Mouse (Mus musculus) lung, embryonic 15.5 days (tissue): ENCODE measurements at regions not wholly inside any gene's neighbourhood (a gene's known extent, or its start where the extent isn't known, plus 50 kb on each side); places are given as distances from the start of the nearest gene placed in this dataset.

Experiments
- ATAC-seq: fragments of 200-750 bp; cut with Nextera tagmentation; 2 replicates; pipeline ENCODE4 v1.8.0; 2017; ENCODE audit warnings: moderate number of reproducible peaks, borderline replicate concordance; ENCODE audit not compliant: low FRiP score, low TSS enrichment; ENCODE audit errors: extremely low read depth
- H3K27ac ChIP-seq: fragments of 300-500 bp; sonication (generic); 2 replicates; pipeline ENCODE4 v1.5.1; 2015; ENCODE audit warnings: moderate library complexity, mild to moderate bottlenecking, inconsistent platforms
- H3K27me3 ChIP-seq: fragments of 300-500 bp; sonication (generic); 2 replicates; pipeline ENCODE4 v1.6.1; 2015; ENCODE audit warnings: inconsistent platforms
- H3K36me3 ChIP-seq: fragments of 300-500 bp; sonication (generic); 2 replicates; pipeline ENCODE4 v1.6.1; 2015; ENCODE audit warnings: inconsistent platforms
- H3K4me1 ChIP-seq: fragments of 300-500 bp; sonication (generic); 2 replicates; pipeline ENCODE4 v1.6.1; 2015; ENCODE audit warnings: inconsistent platforms
- H3K4me2 ChIP-seq: fragments of 300-500 bp; sonication (generic); 2 replicates; pipeline ENCODE4 v1.6.1; 2015; ENCODE audit warnings: inconsistent platforms, mild to moderate bottlenecking, moderate library complexity
- H3K4me3 ChIP-seq: fragments of 300-500 bp; sonication (generic); 2 replicates; pipeline ENCODE4 v1.5.1; 2015; ENCODE audit warnings: mild to moderate bottlenecking, inconsistent platforms
- H3K9ac ChIP-seq: fragments of 300-500 bp; sonication (generic); 2 replicates; pipeline ENCODE4 v1.6.1; 2015; ENCODE audit warnings: inconsistent platforms
- H3K9me3 ChIP-seq: fragments of 300-500 bp; sonication (generic); 2 replicates; pipeline ENCODE4 v1.6.1; 2016; ENCODE audit warnings: inconsistent platforms
- WGBS: fragments of 180-500 bp; shearing (Covaris S2); methylation state at CpG from one replicate; pipeline ENCODE4 v1.1.7; 2015; 5-methylcytosine and 5-hydroxymethylcytosine counted together

DNA sequence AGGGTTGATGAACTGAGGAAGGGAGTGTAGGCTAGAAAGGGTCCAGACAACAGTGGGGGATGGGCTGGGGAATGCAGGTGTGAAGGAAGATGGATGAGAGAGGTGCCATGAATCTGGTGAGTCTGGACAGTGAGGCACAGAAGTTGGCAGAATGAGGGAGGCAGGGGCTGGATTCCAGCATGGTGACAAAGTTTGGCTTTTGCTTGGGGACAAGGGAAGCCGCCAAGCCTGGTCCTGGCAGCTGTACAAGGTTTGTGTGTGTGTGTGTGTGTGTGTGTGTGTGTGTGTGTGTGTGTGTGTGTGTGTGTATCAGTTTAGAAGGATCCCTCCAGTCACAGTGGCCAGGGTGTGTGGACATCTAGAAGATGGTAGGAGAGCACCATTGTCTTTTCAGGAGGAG, 270.4 kb downstream of the Rps24 start:
- Histone ChIP-seq H3K9me3 (no peaks in the 10 kb centered on the region), H3K36me3 (no peaks in the 10 kb centered on the region), H3K27me3 (no peaks in the 10 kb centered on the region; the same call in 1 of the 2 replicates), H3K4me1 (no peaks in the 10 kb centered on the region), H3K4me2 (no peak overlapping the region), H3K27ac (peak overlapping the region; percentile 24; the same call in 1 of the 2 replicates), H3K4me3 (no peak overlapping the region), H3K9ac (no peak overlapping the region)
- WGBS, result 44% methylated on average over 1 of the region's 1 CpGs
- no peak for ATAC-seq

GRCm38 (mm10) chr14:24757843-24758242, 270.9 kb downstream of the Rps24 start:
- WGBS, result 36% methylated on average over 1 of the region's 1 CpGs
- Histone ChIP-seq H3K27me3 (no peaks in the 10 kb centered on the region; the same call in 1 of the 2 replicates), H3K9ac (no peak overlapping the region), H3K4me3 (no peak overlapping the region), H3K4me2 (no peak overlapping the region), H3K9me3 (no peaks in the 10 kb centered on the region), H3K27ac (peak overlapping the region; percentile 24; the same call in 1 of the 2 replicates), H3K36me3 (no peaks in the 10 kb centered on the region), H3K4me1 (no peaks in the 10 kb centered on the region)
- no peak for ATAC-seq

GRCm38 (mm10) chr14:24760926-24761325, 274.0 kb downstream of the Rps24 start:
- H3K9ac ChIP-seq, result no peak overlapping the region
- WGBS, result 68% methylated on average over 1 of the region's 1 CpGs
- no peaks in the 10 kb centered on the region for H3K9me3 ChIP-seq
- no peak overlapping the region for H3K4me2 ChIP-seq
- H3K27me3 ChIP-seq, result no peaks in the 10 kb centered on the region; the same call in 1 of the 2 replicates
- H3K4me3 ChIP-seq, result no peak overlapping the region
- H3K4me1 ChIP-seq, result peaks cover 3% of the 10 kb centered on the region; the same call in 1 of the 2 replicates
- H3K27ac ChIP-seq, result no peak overlapping the region
- ATAC-seq, result no peak
- H3K36me3 ChIP-seq, result no peaks in the 10 kb centered on the region

- WGBS, result 10% methylated on average over 7 of the region's 7 CpGs
- ATAC-seq, result no peak
- H3K27me3 ChIP-seq, result no peaks in the 10 kb centered on the region; the same call in 1 of the 2 replicates
Measured at GRCm38 (mm10) chr14:24762468-24763274, 275.7 kb downstream of the Rps24 start.

DNA sequence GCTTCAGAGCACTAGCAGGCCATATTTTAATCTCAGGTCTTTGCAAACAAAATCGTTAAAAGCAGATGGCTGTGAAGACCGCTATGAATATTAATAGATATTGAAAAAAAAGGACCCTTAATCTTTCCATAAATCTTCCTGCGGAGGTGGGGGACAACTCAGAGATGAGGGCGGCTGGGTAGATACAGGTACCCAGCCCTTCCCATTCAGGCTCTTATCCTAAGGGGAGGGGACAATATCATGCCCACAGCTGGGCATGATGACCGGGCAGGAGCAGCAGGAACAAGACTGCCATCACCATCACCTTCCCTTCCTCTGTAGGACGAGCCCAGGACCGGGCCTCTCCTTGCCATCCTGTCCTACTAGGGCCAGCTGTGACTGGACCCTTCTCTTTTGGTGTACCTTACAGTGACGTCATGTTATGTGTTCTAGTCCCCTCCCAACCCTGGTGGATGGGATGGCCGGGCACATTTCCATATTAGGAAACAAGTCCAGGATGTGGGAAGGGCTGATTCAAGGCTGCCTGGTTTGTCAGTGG, 276.4 kb downstream of the Rps24 start:
- 44% methylated on average over 9 of the region's 9 CpGs for WGBS
- Histone ChIP-seq H3K36me3 (no peaks in the 10 kb centered on the region), H3K4me2 (no peak overlapping the region), H3K27me3 (no peaks in the 10 kb centered on the region; the same call in 1 of the 2 replicates), H3K9ac (no peak overlapping the region), H3K4me3 (no peak overlapping the region), H3K27ac (no peak overlapping the region), H3K9me3 (no peaks in the 10 kb centered on the region), H3K4me1 (peaks cover 3% of the 10 kb centered on the region; the same call in 1 of the 2 replicates)
- ATAC-seq, result 0 out of 2 replicates have a peak, but pooled peaks have one; percentile 35

More at GRCm38 (mm10) chr14:24762468-24763274, 275.7 kb downstream of the Rps24 start:
- Histone ChIP-seq H3K4me2 (no peak overlapping the region), H3K9me3 (no peaks in the 10 kb centered on the region), H3K27ac (no peak overlapping the region), H3K4me3 (no peak overlapping the region), H3K36me3 (no peaks in the 10 kb centered on the region), H3K9ac (no peak overlapping the region), H3K4me1 (peaks cover 3% of the 10 kb centered on the region; the same call in 1 of the 2 replicates)

- Histone ChIP-seq H3K27me3 (no peaks in the 10 kb centered on the region; the same call in 1 of the 2 replicates), H3K9ac (no peak overlapping the region), H3K4me1 (peaks cover 3% of the 10 kb centered on the region; the same call in 1 of the 2 replicates), H3K27ac (no peak overlapping the region), H3K4me3 (no peak overlapping the region), H3K4me2 (no peak overlapping the region), H3K36me3 (no peaks in the 10 kb centered on the region), H3K9me3 (no peaks in the 10 kb centered on the region)
- no peak for ATAC-seq
- 48% methylated on average over 7 of the region's 7 CpGs for WGBS
Measured at GRCm38 (mm10) chr14:24763845-24764244, 276.9 kb downstream of the Rps24 start.

GRCm38 (mm10) chr14:24766260-24766659, 279.3 kb downstream of the Rps24 start:
- WGBS, result 66% methylated on average over 3 of the region's 3 CpGs
- H3K4me2 ChIP-seq, result no peak overlapping the region
- no peak for ATAC-seq
- H3K27me3 ChIP-seq, result no peaks in the 10 kb centered on the region
- H3K27ac ChIP-seq, result no peak overlapping the region
- no peaks in the 10 kb centered on the region for H3K9me3 ChIP-seq
- peaks cover 3% of the 10 kb centered on the region for H3K4me1 ChIP-seq
- no peaks in the 10 kb centered on the region for H3K36me3 ChIP-seq
- no peak overlapping the region for H3K9ac ChIP-seq
- no peak overlapping the region for H3K4me3 ChIP-seq

DNA sequence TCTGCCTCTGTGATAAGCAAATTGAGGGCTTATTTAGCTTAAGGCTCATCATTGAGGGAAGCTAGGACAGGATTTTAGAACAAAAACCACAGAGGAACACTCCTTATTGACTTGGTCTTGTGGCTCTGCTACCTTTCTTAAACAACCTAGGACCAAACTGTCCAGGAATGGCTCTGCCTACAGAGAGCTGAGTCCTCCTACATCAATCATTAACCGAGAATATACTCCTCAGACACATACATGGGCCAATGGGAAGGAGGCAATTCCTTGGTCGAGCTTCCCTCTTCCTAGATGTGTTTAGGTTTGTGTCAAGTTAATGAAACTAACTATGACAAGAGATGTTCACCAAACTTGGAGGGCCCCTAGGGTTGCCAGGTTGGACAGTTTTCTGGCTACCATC, 279.8 kb downstream of the Rps24 start:
- WGBS, result 44% methylated on average over 2 of the region's 2 CpGs
- Histone ChIP-seq H3K4me2 (no peak overlapping the region), H3K9ac (no peak overlapping the region), H3K36me3 (no peaks in the 10 kb centered on the region), H3K4me1 (peaks cover 3% of the 10 kb centered on the region), H3K4me3 (no peak overlapping the region), H3K27ac (no peak overlapping the region), H3K27me3 (no peaks in the 10 kb centered on the region), H3K9me3 (no peaks in the 10 kb centered on the region)
- ATAC-seq, result no peak

GRCm38 (mm10) chr14:24767316-24767715, 280.4 kb downstream of the Rps24 start:
- 72% methylated on average over 5 of the region's 5 CpGs for WGBS
- Histone ChIP-seq H3K9me3 (no peaks in the 10 kb centered on the region), H3K9ac (no peak overlapping the region), H3K4me3 (no peak overlapping the region), H3K27me3 (no peaks in the 10 kb centered on the region), H3K4me1 (peaks cover 3% of the 10 kb centered on the region), H3K4me2 (no peak overlapping the region), H3K36me3 (no peaks in the 10 kb centered on the region), H3K27ac (no peak overlapping the region)
- no peak for ATAC-seq

DNA sequence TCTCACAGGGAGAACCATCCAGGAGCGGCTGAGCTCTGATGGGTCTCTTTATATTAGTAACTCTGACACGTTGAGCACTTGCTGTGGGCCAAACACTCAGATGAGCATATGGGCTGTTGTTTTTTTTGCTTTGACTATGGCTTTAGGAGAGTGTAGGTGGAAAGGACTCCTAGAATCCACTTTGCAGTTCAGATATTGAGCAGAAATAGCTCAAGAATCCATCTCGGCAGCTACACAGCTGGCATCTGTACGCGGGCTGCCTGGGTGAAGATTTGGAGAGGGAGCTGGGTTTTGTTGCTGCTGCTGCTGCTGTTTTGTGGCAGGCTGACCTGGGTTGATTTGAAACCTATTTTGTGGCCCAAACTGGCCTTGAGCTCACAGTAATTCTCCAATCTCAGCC, 281.0 kb downstream of the Rps24 start:
- no peak for ATAC-seq
- peaks cover 3% of the 10 kb centered on the region for H3K4me1 ChIP-seq
- H3K9me3 ChIP-seq, result no peaks in the 10 kb centered on the region
- whole genome bisulfite sequencing, result 77% methylated on average over 5 of the region's 5 CpGs
- no peaks in the 10 kb centered on the region for H3K27me3 ChIP-seq
- no peaks in the 10 kb centered on the region for H3K36me3 ChIP-seq
- H3K27ac ChIP-seq, result no peak overlapping the region
- no peak overlapping the region for H3K4me3 ChIP-seq
- H3K9ac ChIP-seq, result no peak overlapping the region
- no peak overlapping the region for H3K4me2 ChIP-seq

GRCm38 (mm10) chr14:24769451-24769850, 282.5 kb downstream of the Rps24 start:
- Histone ChIP-seq H3K9me3 (no peaks in the 10 kb centered on the region), H3K27me3 (no peaks in the 10 kb centered on the region), H3K4me3 (no peak overlapping the region), H3K9ac (no peak overlapping the region), H3K36me3 (no peaks in the 10 kb centered on the region), H3K4me1 (no peaks in the 10 kb centered on the region; the same call in none of the 2 replicates), H3K27ac (no peak overlapping the region), H3K4me2 (no peak overlapping the region)
- ATAC-seq, result no peak
- 51% methylated on average over 3 of the region's 3 CpGs for WGBS
